Mouse (Mus musculus) E14TG2a.4 (cell line): ENCODE measurements at regions not wholly inside any gene's neighbourhood (a gene's known extent, or its start where the extent isn't known, plus 50 kb on each side); places are given as distances from the start of the nearest gene placed in this dataset.

Experiments used
- CTCF ChIP-seq: conservative IDR thresholded peaks from 2 replicates; pipeline ENCODE4 v1.5.1; 2014; ENCODE audit warnings: low read length
- NANOG ChIP-seq: IDR thresholded peaks from 2 replicates; pipeline ENCODE4 v1.6.1; 2014; ENCODE audit warnings: borderline replicate concordance, low read length, mixed read lengths

- TF ChIP-seq CTCF (no peak), NANOG (no peak)
These were observed 1980.5 kb upstream of the 5930422O12Rik start for GRCm38 (mm10) chr8:31447984-31448383.
